8 mouse cellular contexts compared by ENCODE assay signal in the genomic region with DNA sequence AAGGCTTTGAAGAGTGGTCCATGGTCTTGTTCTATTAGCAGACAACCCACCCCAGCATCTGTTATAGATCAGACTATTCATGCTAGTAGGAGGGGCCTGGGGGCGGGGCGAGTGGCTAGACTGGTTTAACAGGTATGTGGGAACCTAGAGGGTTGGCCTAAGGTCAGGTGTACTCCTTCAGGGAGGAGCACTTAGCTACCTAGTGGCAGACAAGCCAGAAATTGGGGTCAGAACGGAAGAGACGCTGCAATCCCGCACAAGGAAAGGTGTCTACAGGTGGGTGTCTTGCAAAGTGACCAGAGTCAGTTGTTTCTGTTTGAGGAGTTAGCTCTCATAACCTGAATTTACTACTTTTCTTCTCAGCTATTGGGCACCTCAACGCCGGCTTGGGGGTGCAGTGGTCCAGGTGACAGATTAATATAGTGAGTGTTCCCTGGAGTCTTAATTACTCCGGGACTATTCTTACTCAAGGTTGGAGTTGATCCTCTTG. TPM values are rescaled to one million over a fixed set of nuclear protein-coding genes. Genes with fewer than 3 reads are reported as not detected.
DNase-seq lines count a peak whose midpoint lies in the region; ATAC-seq and TF ChIP-seq lines count a peak whose summit lies in the region.

TSS of gene Rnf225 (plus strand) at position 226 of the 490 bp plus-strand sequence.

- H3K4me1 ChIP-seq in intestine, postnatal 0 days (replicated peaks; ENCODE audit: control insufficient read depth, insufficient read depth, low read length), result no peaks in the 10 kb centered on the region; the same call in 1 of the 2 replicates
- H3K4me1 ChIP-seq in liver, embryonic 16.5 days (ENCODE audit: control insufficient read depth, low read depth, low read length), result peaks cover 18% of the 10 kb centered on the region
- peaks cover 12% of the 10 kb centered on the region for H3K4me1 ChIP-seq in olfactory bulb, adult 2 months (ENCODE audit: control insufficient read depth, insufficient read depth, low read length)

- peak within 1 kb of the TSS; percentile 33 for H3K4me3 ChIP-seq in intestine, postnatal 0 days (ENCODE audit: low read depth, low read length)
- H3K4me3 ChIP-seq in liver, embryonic 16.5 days (ENCODE audit: low read depth, low read length), result peak within 1 kb of the TSS; percentile 36
- H3K4me3 ChIP-seq in olfactory bulb, adult 2 months (ENCODE audit: insufficient read depth, low read depth, low read length), result peak within 1 kb of the TSS; percentile 18

- peak within 1 kb of the TSS; percentile 72 for H3K4me2 ChIP-seq in intestine, postnatal 0 days (replicated peaks; ENCODE audit: low read depth)
- H3K4me2 ChIP-seq in liver, embryonic 16.5 days (ENCODE audit: low read depth, low read length), result peak within 1 kb of the TSS; percentile 54

- H3K9me3 ChIP-seq in intestine, postnatal 0 days (ENCODE audit: control insufficient read depth), result no peaks in the 10 kb centered on the region
- no peaks in the 10 kb centered on the region for H3K9me3 ChIP-seq in liver, embryonic 16.5 days (replicated peaks; ENCODE audit: control insufficient read depth, low read length)

- peak within 1 kb of the TSS; percentile 40; the same call in 1 of the 2 replicates for H3K9ac ChIP-seq in intestine, postnatal 0 days (ENCODE audit: low read depth, low read length)
- H3K9ac ChIP-seq in liver, embryonic 16.5 days (ENCODE audit: low read depth, low read length), result no peak within 1 kb of the TSS

- H3K36me3 ChIP-seq in intestine, postnatal 0 days (ENCODE audit: control insufficient read depth, insufficient read depth), result peaks cover 34% of the 10 kb centered on the region
- H3K36me3 ChIP-seq in liver, embryonic 16.5 days (ENCODE audit: control insufficient read depth, insufficient read depth), result peaks cover 35% of the 10 kb centered on the region

- peak; percentile 55 to 58 for DNase-seq in cerebellum, postnatal 10 days
- DNase-seq in cerebellum, adult 11-12 months, result no peak
- DNase-seq in embryo, embryonic 9.5 days (ENCODE audit: extremely low spot score), result peak; percentile 64
- no peak for DNase-seq in T-cell, adult 2 months (ENCODE audit: low spot score)
- DNase-seq in layer of hippocampus, adult 9-10 months (ENCODE audit: low spot score), result no peak

- TF ChIP-seq POLR2A in olfactory bulb, adult 2 months (IDR thresholded peaks at IDR 0.05; ENCODE audit: insufficient read depth, low read depth, low read length), result no peak

- H3K27ac ChIP-seq in intestine, postnatal 0 days (ENCODE audit: low read depth, low read length), result no peak within 1 kb of the TSS
- no peak within 1 kb of the TSS for H3K27ac ChIP-seq in liver, embryonic 16.5 days (ENCODE audit: low read length)
- no peak within 1 kb of the TSS for H3K27ac ChIP-seq in olfactory bulb, adult 2 months (ENCODE audit: insufficient read depth, low read depth, low read length)

- TF ChIP-seq CTCF in intestine, postnatal 0 days (IDR thresholded peaks at IDR 0.05; ENCODE audit: low read depth), result no peak
- no peak for TF ChIP-seq CTCF in olfactory bulb, adult 2 months (IDR thresholded peaks at IDR 0.05; ENCODE audit: insufficient read depth, low read depth, low read length)

- 23% methylated on average over 8 of the region's 8 CpGs for WGBS in intestine, postnatal 0 days
- 29% methylated on average over 8 of the region's 8 CpGs for WGBS in liver, embryonic 16.5 days (ENCODE audit: insufficient replicate concordance)
- WGBS in olfactory bulb, adult 2 months, result 43% methylated on average over 8 of the region's 8 CpGs

- peaks cover 5% of the 10 kb centered on the region; the same call in 1 of the 2 replicates for H3K27me3 ChIP-seq in intestine, postnatal 0 days (replicated peaks; ENCODE audit: control insufficient read depth, insufficient read depth, low read length)
- peaks cover 10% of the 10 kb centered on the region for H3K27me3 ChIP-seq in liver, embryonic 16.5 days (ENCODE audit: control insufficient read depth, insufficient read depth, low read depth, low read length)

- ATAC-seq in intestine, postnatal 0 days, result peak; percentile 74
- no peak for ATAC-seq in liver, embryonic 16.5 days (ENCODE audit: low read depth)

RNA-seq across cellular contexts. Expression of gene Rnf225, which starts in this region (rescaled TPM):
- 0.05 and 0.09 TPM in 2 replicates for polyA plus RNA-seq in intestine, postnatal 0 days (2015; fragmentation: Nextera tagmentation; extraction: Ambion mirVana)
- polyA plus RNA-seq in liver, embryonic 16.5 days (2015; fragmentation: Nextera tagmentation; extraction: Ambion mirVana), result 0.07 and 0.09 TPM in 2 replicates
- not detected in 2 replicates for polyA plus RNA-seq in olfactory bulb, adult 2 months (2012; ENCODE audit: insufficient read depth, insufficient read length, low replicate concordance, missing spikeins)

Comparison
In these comparisons a context has a peak if more than half of its experiments do, and no peak if none do; other contexts are left out.
1. DNase-seq: peak in cerebellum, postnatal 10 days (2 of 2) and embryo, embryonic 9.5 days (single experiment); none in cerebellum, adult 11-12 months (single experiment), T-cell, adult 2 months (single experiment) and layer of hippocampus, adult 9-10 months (single experiment).
2. Peak in ATAC-seq, H3K4me3 ChIP-seq, H3K9ac ChIP-seq and H3K4me2 ChIP-seq in intestine, postnatal 0 days; RNA of the gene not detected or under 1 TPM.
3. Peak in every context shown above with its lines, with median percentiles within 50 percentile points of each other: H3K4me3 ChIP-seq.